Mouse (Mus musculus): ENCODE measurements around the gene Wdr45b.

- TF ChIP-seq HCFC1 (IDR thresholded peaks at IDR 0.05; ENCODE audit: low read depth, low read length) = no peak
- peak in 1 of 2 experiments; percentile 8; a peak in 1 of 4 replicates for TF ChIP-seq CTCF (conservative IDR thresholded peaks at IDR 0.05 in 1 of 2, IDR thresholded peaks at IDR 0.05 in 1 of 2; ENCODE audit: low read depth in 2 of 2, low read length in 2 of 2)
- TF ChIP-seq POLR2A (IDR thresholded peaks at IDR 0.05; ENCODE audit: low read depth, low read length) = no peak
- no peak for TF ChIP-seq USF2 (conservative IDR thresholded peaks at IDR 0.05; ENCODE audit: low read depth, low read length)
Observed at GRCm38 (mm10) chr11:121378644-121379043, 24.4 kb upstream of the Wdr45b start.

Measured in CH12.LX (cell line).